Mouse (Mus musculus) liver, embryonic 14.5 days (tissue): Measurements from ENCODE around the gene Enho.

Experiments used
- CTCF ChIP-seq: IDR thresholded peaks from 2 replicates; pipeline ENCODE4 v1.5.1; 2016; ENCODE audit warnings: antibody characterized with exemption, low read depth, control low read depth
- EP300 ChIP-seq: IDR thresholded peaks from 2 replicates; pipeline ENCODE4 v1.6.1; 2016; ENCODE audit warnings: antibody characterized with exemption, low read depth

DNA sequence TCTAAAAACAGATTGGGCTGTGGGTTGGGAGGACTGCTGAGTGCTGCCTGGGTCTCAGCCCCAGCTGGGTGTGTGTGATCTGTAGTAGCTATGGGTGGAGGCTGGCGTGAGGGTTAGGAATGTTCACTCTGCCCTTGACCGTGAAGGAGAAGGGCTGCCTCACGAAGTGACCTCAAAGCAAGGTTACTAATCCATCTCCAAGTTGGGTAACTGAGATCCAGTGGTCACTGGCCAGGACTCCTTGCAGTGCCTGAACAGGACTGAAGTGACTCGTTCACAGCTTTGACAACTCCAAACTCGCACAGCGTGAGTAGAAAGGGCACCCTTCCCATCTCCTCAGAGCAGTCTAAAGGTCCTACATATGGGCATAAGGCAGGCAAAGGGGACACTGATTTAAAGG lies 38.7 kb upstream of the Enho start:
- TF ChIP-seq CTCF (no peak), EP300 (no peak)
